Mouse (Mus musculus): ENCODE measurements around the gene Nxph3.

Gene Nxph3

DNA sequence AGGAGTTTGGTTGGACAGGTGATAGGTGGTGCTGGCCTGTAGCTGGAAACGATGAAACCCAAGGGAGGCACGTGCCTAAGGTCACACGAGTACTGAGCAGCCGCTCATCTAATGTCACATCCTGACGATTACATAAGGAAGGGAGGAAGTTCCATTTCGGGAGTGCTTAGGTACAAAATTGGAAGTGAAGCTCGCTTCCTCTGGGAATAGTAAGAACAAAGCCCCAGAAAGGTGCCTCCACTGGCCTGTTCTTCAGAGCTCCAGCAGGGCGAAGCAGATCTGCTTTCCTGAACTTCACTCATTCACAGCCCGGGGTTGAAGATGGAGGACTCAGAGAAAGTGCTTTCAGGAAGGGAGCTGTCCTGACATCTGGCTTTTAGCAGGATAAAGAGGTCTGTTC lies 20.4 kb downstream of the Nxph3 start:
- no peak for DNase-seq (ENCODE audit: extremely low spot score, low spot score)

GRCm38 (mm10) chr11:95493010-95493409 lies 21.4 kb downstream of the Nxph3 start:
- DNase-seq (ENCODE audit: extremely low spot score, low spot score) = no peak

DNA sequence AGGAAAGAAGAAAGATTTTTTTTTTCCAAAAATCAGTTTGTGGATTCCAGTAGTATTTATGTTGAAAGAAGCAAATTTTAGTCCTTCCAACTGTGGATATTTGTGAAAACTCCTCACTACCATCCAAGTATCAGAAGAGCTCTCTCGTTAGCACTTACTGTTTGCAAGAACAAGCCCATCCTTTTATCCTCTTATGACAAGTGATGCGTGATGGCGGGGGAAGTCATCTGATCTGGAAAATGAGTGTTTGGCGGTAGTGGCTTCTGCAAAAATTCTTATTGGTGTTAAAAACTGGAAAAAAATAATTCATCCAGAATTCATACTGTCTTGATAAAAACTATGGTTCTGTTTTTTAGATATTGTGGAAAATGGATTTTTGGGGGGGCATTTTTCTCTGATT lies 22.1 kb downstream of the Nxph3 start:
- DNase-seq (ENCODE audit: extremely low spot score, low spot score) = no peak

- no peak for DNase-seq (ENCODE audit: extremely low spot score, low spot score)
Observed at GRCm38 (mm10) chr11:95490104-95490503, 24.3 kb downstream of the Nxph3 start.

GRCm38 (mm10) chr11:95487237-95487636 lies 27.1 kb downstream of the Nxph3 start:
- no peak for DNase-seq (ENCODE audit: extremely low spot score, low spot score)

DNA sequence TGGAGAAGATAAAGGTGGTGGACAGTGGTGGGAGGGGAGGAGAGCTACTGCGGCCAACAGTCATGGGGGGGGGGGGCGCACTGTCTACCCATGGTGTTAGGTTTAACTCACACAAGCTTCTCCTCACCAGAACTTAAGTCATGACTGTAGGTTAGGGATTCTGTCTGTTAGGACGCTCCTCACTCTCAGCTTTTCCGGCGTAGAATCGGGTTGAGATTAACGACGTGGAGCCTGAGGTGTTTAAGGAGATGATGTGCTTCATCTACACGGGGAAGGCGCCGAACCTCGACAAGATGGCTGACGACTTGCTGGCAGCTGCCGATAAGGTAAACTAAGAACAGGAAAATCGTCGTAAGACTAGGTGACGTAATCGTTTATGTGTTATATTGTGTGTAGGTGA lies 28.7 kb downstream of the Nxph3 start:
- no peak for DNase-seq (ENCODE audit: extremely low spot score, low spot score)

- DNase-seq (ENCODE audit: extremely low spot score, low spot score) = no peak
Observed at GRCm38 (mm10) chr11:95480662-95481061, 33.7 kb downstream of the Nxph3 start.

GRCm38 (mm10) chr11:95479458-95479857 lies 34.9 kb downstream of the Nxph3 start:
- no peak for DNase-seq (ENCODE audit: extremely low spot score, low spot score)

GRCm38 (mm10) chr11:95476323-95476722 lies 38.0 kb downstream of the Nxph3 start:
- DNase-seq (ENCODE audit: extremely low spot score, low spot score) = no peak

DNA sequence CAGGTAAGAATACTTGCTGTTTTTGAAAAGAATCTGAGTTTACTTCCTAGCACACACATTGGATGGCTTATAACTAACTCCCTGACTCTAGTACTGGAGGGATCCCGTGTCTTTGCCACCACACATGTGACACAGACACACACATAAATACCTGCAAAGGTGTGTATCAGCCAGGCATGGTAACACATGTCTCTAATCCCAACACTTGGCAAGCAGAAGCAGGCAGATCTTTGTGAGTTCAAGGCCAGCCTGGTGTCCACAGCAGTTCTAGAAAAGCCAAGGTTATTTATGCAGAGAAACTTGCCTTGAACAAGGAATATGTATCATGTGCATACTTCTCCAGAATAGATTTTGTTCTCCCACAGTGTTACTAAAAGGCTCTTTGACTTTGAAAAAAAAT lies 40.9 kb downstream of the Nxph3 start:
- no peak for DNase-seq (ENCODE audit: extremely low spot score, low spot score)

GRCm38 (mm10) chr11:95472942-95473341 lies 41.4 kb downstream of the Nxph3 start:
- no peak for DNase-seq (ENCODE audit: extremely low spot score, low spot score)

- DNase-seq (ENCODE audit: extremely low spot score, low spot score) = no peak
Observed at GRCm38 (mm10) chr11:95467731-95468130, 46.6 kb downstream of the Nxph3 start.

DNA sequence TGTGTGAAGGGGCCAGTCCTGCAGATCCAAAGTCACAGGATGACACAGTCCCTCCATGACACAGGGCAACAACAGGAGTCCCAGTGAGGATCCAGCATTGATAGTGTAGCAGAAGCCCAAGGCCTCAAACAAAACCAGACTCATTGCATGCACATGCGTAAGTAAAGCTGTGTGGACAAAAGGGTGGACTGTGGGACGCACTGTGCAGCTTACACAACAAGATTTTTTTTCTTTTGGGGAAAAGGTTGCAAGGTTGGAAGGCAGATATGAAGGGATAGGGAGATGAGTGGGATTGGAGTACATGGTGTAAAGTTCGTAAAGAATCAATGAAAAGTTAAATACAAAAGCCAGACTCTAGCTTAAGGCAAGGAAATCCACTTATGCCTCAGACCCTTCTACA lies 52.2 kb downstream of the Nxph3 start:
- no peak for DNase-seq (ENCODE audit: extremely low spot score, low spot score)

GRCm38 (mm10) chr11:95460872-95461271 lies 53.5 kb downstream of the Nxph3 start:
- no peak for DNase-seq (ENCODE audit: extremely low spot score, low spot score)
